Mouse (Mus musculus): Measurements from ENCODE around the gene Dnajb8.

The Dnajb8 gene

DNA sequence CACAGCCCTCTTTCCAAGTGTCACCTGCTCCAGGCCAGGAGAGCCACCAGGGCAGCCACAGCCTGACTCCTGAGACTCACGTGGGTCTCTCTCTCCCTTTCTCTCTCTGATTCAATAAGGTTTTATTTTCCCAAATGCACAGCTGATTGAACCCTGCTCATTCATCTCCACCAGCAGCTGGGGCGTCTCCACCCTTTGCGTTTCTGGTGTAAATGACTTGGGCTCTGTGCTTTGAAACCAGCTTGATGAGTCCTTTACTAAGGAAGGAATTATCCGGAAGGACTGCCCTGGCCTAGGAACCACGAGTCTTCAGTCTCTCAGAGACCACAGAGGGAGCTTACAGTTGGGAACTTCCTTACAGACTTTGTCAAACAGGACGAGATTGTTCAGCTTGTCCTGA is 10.2 kb downstream of the Dnajb8 start:
- DNase-seq: no peak

DNA sequence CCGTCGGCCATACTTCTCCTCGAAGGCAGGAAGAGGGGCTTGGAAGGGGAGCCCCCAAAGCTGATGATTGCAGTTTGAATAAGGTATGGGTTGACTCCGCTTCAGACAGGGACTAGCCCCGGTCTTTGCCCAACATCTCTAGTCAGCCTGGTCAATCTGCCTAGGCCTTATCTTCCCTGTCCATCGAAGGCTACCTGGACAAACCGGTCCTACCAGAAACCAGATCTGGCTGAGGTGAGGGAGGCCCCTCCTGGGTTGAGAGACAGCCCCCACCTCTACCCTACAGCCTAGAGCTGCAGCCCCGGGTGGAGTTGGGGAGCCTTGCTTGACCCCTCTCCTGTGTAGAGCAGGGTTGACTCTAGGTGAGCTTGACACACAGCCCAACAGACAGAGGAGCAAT is 11.9 kb downstream of the Dnajb8 start:
- DNase-seq: no peak

DNA sequence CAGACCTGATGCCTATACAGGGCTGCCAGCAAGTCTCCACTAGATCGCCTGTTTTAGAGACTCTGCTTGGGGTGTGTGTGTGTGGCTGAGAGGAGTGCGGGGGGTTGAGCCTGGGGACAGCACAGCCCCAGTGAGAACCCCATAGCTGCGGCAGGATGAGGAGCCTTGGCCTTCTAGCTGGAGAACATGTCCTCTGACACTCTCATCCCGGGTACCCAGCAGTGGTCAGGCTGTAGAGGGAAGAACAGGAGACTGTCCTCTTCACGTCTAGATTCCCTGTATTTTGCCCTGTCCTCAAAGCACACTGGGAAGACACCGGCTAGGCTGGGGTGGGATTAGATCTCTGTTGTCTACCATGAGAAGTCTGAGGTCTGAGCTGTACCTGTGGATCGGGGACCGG is 13.4 kb downstream of the Dnajb8 start:
- no peak for DNase-seq

DNA sequence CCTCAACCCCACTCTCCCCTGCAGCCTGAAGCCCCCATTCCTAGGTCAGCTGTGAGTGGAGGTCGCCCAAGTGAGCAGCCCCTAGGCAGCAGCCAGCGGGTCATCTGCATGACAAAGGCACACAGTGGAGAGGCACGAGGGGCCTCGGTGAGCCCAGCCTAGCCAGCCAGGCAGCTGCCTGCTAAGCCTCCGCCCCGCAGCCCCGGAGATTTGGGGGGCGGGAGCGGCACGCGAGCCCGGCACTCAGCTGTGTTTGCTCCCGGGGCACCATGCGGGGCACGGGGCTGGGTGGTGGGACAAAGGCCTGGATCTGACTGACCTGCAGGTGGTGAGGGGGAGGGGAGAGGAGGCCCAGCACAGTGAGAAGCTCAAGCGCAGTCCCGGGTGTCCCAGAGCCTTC is 13.9 kb downstream of the Dnajb8 start:
- no peak for DNase-seq

DNA sequence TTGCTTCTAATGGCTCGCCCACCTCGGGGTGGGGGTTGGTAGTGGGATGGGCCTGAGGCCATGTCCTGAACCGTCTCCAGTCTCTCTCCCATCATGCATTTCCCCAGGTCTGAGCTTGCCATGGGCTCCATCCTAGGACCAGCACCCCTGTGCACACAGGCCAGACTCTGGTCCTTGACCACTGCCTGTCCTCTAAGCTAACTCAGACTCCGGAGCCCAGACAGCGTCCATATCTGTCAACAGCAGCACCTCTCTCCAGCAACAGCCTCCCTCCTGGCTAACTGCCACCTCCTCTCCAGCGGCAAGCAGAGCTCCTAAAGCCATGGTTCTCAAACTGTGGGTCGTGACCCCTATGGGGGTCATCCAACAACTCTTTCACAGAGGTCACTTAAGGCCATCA is 14.4 kb downstream of the Dnajb8 start:
- DNase-seq: no peak

DNA sequence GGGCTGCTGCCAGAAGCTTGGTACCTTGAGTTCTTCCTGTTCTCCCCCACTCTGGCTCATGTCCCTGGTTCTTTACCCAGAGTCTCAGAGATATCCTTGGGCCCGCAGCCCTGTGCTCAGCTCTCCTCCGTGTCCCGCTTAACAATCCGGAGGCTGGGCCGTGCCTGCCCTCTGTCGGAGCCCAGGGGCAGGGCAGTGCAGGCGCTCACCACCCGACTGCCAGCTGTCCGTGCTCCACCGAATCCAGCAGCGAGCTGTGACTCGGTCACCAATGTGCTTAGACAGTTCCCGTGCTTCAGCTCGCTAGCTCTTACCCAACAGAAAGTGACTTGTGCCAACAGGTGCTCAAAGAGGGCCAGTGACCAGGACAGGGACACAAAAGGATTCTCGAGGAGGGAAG is 20.5 kb downstream of the Dnajb8 start:
- peak; percentile 68 for DNase-seq

DNA sequence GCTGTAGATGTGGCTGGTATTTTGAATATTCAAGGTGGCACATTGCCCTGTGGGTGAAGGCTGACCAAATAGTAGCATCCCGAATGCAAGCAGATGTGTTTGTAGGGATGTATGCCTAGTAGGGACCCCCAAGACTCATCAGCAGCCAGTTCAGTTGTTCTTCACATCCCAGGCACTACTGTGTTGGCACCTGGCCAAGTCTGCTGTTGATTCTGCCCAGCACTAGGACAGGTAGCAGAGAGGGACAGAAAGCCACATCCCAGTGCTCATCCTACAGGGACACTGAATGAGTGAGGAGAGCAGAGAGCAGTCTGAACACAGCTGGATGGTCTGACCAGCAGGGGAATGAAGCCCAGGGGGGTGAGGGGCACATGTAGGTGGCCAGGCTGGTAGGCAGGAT is 27.2 kb downstream of the Dnajb8 start:
- no peak for DNase-seq

DNA sequence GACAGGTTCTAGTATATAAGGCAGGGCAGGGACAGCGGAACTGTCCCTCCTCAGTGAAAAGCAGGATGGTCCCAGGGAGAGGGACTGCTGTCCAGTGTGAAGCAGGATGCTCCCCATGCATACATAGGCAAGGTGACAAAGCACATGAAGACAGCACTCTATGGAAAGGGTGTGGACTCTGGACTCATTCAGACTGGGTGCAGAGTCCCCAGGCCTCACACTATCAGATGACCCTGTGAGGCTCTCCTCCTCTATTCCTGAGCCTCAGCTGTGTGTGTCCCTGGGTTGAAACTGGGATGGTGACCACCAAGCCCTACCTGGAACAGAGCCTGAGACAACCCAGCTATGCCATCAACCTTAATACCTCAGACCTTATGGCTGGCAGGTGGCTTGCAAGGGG is 29.3 kb downstream of the Dnajb8 start:
- peak; percentile 18 for DNase-seq

DNA sequence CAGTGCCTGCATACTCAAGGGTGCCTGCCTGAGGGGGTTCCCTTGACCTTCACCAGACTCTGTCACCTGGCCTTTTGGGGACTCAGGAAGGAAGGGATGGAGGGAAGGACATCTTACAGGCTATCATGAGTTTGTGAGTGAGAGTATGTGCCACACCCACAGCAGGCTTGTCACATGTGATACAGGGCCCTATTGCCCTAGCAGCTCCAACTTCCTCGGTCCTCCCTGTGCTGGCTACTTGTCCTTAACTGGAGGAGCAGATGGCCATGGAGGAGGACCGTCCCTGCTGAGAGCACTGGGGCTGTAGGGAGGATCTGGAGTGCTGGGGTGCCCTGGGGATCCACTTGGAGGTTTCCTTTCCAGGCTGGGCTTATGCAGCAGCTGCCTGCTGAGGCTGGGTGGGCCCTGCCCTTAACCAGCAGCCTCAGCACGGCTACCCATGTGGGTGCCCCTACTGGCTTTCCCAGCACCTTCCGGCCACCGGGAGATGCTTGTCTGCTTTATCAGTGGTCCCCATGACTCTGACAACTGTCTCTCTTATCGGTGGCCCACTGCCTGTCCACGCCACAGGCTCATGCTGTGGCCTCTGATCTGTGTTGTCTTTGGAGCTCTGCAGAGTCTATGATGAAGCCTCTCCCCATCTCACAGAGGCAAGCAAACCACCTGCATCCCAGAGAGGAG is 29.9 kb downstream of the Dnajb8 start:
- peak; percentile 72 for DNase-seq

DNA sequence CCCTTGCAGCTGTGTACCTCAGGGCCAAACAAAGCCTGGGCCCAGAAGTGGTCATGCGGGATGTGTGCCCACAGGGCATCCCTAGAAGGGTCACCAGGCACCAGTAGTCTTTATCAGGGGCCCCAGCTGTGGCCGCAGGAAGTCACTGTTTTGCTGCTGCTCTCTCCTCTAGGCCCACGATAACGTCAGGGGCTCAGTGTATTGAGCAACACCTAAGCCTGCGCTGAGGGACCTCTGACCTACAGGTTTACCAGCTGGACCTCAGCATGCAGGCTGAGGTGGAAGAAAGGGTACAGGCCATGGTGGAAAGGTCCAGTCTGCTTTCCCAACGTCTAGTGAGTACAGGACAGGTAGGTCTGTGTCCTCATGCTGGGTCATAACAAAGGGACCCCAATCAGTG is 32.0 kb downstream of the Dnajb8 start:
- peak; percentile 63 for DNase-seq

DNA sequence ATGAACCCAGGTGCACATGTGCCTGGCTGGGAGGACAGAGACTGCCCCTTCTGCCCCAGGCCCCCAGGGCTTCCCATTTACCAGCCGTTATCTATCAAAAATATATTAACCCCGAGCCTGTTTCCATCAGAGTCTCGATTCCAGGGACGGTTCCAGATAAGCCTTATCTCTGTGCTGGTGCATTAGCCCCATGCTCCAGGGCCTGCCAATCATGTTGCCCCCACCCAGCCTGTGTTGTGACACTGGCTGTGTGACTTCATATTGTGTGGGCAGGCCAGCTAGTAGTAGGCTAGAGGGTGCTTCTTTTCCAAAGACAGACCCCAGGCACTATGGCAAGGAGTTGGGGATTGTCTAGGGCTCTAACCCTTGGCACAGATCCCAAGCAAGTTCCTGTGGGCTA is 33.4 kb downstream of the Dnajb8 start:
- DNase-seq: peak; percentile 71

DNA sequence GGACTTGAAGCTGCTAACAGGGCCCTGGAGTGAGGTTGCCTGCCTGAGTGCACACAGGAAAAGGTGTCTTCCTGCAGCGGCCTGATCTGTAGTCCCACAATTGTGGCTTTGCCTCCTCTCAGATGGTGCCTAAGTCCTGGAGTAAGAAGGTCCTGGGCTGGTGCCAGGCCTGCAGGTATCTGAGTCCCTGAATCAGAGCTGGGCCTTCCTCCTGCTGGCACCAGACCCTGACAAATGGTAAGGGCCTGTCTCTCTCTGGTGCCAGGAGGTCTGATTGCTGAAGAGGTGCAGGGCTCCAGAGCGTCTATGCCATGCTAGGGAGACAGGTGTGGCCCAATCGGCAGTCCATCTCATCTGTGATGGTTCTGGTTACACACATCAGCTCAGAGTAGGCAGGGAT is 37.6 kb downstream of the Dnajb8 start:
- DNase-seq: no peak

DNA sequence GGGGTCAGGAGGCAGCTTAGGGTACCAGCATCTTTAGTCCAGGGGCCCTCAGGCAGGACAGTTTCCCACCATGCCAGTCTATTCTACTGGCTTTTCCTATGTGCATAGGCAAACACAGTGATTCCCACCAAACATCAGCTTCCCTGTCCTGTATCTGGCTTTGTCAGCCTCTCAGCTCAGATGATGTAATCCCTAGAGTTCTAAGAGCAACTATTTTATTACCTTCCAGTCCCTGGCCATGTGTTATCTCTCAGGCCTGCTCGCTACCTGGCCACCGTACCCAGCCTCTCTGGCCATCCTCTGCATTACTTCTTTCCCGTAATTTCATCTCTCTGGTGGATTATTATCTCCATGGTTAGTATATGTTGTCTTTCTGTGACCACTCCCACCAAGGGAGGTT is 38.6 kb downstream of the Dnajb8 start:
- DNase-seq: no peak

DNA sequence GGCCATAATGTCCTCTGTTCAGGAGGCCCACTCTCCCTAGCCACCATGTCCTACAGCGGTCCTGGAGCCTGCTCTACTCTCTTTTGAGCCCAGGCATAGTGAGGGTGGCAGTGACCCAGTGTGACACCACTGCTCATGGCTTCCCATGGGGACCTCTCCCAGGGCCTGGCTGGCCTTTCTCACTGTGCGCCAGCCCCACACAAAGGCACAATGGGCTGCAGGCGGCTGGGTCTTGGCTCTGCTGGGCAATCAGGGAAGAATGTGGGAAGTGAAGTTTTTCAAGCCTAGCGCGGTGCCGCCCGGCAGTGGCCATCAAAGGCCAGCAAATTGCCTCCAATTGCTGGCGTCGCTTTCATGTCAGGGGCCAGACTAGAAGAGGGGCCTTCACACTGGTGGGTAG is 40.1 kb downstream of the Dnajb8 start:
- DNase-seq: no peak

DNA sequence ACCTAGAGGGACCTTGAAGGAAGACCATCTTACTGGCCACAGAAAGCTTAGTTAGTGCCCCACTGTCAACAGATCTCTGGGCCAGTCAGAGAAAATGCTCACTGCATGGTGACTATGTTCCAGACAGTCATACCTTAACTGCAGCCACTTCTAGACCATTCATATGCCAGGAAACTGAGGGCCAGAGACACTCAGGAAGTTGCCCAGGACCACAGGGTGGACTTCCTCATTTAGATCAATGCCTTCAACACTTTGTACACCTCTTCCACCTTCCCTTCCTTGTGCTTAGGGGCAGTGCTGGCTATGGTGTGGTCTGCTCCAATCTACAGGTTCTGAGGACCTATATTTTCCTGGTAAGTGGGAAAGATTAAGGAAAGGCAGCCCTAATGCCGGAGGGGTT is 43.3 kb downstream of the Dnajb8 start:
- DNase-seq: no peak

DNA sequence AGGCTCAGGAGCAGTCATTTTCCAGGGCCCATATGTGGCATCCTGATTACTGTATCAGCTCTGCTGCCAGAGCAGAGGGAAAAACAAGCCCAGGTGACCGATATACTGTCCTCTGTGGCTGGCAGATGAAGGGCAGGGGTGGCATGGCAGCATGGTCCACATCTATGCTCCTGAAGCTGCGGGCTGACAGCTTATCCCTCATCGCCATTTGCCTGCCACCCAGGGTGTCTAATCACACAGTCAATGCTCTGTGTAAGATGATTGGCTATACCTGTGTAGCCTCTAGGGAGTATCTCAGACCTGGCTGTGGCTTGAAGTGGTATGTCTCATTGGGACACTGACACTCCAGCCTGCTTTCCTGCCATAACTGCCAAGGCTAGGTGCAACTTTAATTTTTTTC is 44.0 kb downstream of the Dnajb8 start:
- no peak for DNase-seq

DNA sequence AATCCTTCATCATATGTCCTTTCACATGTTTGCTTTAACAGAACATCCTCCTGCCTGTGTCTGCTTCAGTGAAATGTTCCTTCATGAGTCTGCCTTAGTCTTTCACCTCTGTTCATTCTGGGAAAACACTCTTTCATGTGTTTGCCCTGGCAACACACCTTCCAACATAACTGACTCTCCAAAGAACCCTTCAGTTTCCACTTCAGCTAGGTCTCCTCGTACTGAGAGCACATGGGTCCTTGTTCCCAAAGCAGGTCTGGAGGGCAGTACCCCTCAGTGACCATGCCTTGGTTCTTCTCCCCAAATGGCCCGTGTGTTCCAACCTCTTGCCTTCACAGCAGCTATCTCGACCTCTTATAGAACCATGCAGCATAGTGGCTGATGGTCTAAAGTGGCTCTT is 45.0 kb downstream of the Dnajb8 start:
- no peak for DNase-seq

DNA sequence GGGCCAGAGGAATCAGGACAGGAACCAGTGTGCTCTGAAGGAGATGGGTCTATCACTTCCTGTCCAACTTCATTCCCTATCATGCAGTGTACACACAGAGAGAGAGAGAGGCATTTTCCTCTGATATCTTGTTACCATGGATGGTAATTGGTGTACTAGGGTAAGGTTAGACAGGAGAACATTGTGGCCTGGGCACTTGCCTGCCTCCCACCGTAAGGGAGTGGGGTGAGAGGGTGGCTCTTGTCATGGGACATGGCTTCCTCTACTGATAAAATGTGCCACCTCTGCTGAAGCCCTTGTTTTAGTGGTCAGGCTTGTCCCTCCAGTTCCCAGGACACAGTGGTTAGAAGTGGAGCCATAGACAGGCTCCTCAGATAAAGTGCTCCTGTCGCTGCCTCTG is 45.9 kb downstream of the Dnajb8 start:
- no peak for DNase-seq

DNA sequence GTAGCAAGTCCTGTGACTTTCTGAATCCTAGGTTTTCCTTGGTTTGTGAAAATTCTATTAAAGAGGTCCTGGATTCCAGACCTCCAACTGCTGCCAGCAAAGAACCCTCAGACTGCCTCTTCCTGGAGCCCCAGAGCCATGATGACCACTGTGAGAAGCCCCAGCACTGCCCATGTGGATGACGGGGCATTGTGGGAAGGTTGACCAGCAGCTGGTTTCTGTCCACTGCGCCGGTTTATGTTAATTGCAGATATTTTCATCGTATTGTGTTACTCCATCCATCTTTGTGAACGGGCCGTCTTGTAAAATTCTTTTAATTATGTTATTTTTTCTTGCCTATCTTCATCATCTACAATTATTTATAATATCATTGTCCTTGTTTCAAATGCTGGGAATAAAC is 52.6 kb downstream of the Dnajb8 start:
- DNase-seq: no peak

DNA sequence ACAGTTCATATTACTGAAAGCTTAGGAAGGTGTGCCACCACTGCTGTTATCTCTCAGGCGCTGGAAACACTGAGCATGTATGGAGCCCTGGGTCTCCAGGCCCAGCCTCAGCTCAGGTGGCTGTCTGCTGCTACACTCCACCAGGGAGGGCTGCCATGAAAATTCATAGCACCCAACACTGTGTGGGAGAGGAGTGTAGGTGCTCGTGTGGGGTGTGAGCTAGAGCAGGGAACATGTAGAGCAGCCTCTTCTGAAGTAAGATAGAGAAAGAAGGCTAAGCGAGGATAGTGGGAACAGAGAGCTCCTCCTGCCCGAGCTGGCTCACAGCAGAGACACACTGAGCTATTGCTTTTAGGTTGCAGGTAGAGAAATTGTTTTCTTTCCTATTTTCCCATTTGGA is 54.2 kb downstream of the Dnajb8 start:
- no peak for DNase-seq

DNA sequence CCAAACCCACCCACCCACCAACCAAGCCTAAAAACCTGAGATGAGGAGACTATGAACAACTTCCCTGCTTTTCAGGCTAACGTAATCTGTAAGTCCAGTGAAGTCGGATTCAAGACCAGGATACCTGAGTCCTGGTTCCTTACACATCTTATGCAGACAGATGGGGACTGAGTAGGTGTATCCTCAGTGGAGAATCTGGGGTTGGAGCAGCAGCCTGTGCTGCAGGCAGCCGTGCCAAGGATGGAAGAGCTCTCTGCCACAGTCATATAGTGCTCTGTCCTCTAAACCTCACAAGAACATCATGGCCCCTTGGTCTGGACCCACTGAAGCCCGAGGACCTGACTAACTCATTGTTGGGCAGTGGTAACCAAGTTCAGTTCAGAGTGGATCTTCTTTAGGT is 55.2 kb downstream of the Dnajb8 start:
- no peak for DNase-seq

DNA sequence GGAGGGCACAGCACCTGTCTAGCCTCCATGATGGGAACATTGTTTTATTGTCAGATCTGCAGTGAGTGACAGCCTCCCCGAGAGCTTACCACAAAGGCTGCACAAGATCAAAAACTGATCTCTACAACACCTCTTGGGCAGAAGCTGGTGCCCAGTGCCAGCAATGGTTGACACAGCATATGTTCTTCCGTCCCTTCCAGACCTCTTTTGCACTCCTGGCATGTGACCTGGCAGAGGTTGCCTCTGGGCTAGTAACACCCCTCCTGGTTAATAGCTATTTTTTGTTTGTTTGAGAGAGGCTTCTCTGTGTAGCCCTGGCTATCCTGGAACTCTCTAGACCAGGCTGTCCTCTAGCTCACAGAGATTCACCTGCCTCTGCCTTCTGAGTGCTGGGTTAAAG is 56.1 kb downstream of the Dnajb8 start:
- no peak for DNase-seq

DNA sequence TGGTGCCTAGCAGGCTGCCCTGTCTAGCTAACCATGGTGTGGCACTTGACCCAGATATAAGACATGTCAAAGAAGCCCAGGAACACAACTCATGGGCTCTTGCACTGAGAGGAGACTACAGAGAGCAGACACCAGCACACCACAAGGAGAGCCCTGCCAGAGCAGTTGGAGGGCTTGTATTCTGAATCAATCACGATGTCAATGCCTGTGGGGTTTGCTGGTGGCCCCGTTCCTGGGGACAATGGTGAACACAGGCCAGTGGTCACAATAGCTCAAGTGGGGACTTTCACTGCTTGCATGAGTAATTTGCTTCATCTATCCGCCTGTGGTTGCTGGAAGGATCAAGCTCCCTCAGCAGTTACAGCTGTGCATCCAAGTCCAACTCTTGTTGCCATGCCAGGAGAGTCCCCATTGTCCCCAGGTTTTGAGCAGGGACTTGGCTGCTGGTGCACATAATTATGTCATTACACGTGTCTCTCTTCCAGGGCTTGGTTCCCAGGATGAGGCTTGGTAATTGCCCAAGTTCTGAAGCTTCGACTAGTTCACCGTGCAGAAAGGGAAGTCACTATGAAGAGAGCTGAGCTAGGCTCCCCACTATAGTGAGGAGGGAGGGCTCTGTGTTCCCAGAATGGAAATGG is 68.2 kb downstream of the Dnajb8 start:
- DNase-seq: no peak

DNA sequence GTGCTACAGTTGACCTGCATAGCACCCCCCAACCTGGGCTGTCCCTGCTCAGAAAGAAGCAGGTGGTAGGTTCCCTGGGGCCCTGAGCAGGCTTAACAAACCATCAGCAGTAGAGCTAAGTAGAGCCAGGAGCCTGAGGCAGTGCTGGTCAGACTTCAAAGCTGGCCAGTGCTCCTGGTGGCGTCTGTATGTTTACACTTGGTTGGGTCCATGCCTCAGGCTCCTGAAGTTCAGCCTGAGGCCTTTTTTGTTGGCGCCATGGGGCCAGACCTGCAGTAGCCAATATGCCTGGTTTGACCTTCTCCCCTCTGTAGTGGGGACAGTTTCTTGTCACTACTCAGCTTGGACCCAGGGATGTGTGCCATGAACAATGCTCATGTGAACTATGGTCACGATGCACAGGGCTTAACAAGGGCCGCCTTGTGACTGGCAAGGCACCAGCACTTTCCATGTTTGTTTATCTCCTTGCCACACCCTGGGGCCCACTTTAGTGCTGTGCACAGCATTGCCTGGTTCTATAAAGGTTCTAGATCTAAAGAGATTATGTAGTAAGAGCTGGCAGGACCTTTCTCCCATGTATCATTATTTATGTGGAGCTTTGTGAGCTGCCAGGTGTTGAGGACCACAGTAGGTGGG is 70.3 kb downstream of the Dnajb8 start:
- peak; percentile 52 for DNase-seq

DNA sequence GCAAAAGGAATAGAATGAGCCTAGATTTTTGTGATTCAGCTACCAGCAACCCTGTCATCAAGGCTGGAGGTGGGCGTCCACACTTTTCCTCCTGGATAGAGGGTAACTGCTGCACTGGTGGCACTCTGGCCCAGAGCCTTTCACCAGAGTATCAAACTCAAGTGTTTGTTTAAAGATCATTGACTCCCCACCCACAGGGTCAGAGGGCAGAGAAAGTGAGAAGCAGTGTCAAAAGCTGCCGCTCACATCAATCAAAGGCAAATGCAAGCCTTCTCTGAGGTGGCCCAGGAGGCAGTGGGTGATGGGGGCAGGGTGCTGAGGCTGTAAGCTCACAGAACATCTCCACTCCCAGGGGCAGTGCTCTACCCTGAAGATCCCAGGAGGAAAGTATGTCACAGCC is 77.4 kb downstream of the Dnajb8 start:
- peak; percentile 11 for DNase-seq

Data from liver (tissue).